Mouse (Mus musculus) cerebellum, adult 9-11 months (tissue): ENCODE results near the gene Ern1.

Experiments
- DNase-seq: peaks from one replicate; pipeline ENCODE4 v3.0.0; 2022

The Ern1 gene

GRCm38 (mm10) chr11:106387020-106387419, 100.6 kb downstream of the Ern1 start:
- DNase-seq, result no peak

GRCm38 (mm10) chr11:106386409-106386808, 101.2 kb downstream of the Ern1 start:
- DNase-seq, result no peak

GRCm38 (mm10) chr11:106383051-106383790, 104.4 kb downstream of the Ern1 start:
- no peak for DNase-seq

- no peak for DNase-seq
Measured at GRCm38 (mm10) chr11:106382424-106382823, 105.2 kb downstream of the Ern1 start.

GRCm38 (mm10) chr11:106381883-106382282, 105.8 kb downstream of the Ern1 start:
- no peak for DNase-seq

GRCm38 (mm10) chr11:106381011-106381410, 106.6 kb downstream of the Ern1 start:
- no peak for DNase-seq

- DNase-seq, result no peak
Measured at GRCm38 (mm10) chr11:106374979-106375378, 112.7 kb downstream of the Ern1 start.

- no peak for DNase-seq
Measured at GRCm38 (mm10) chr11:106374559-106374958, 113.1 kb downstream of the Ern1 start.

GRCm38 (mm10) chr11:106373998-106374397, 113.7 kb downstream of the Ern1 start:
- no peak for DNase-seq

- peak; percentile 71 for DNase-seq
Measured at GRCm38 (mm10) chr11:106366316-106366715, 121.3 kb downstream of the Ern1 start.

- no peak for DNase-seq
Measured at GRCm38 (mm10) chr11:106365366-106365765, 122.3 kb downstream of the Ern1 start, which contains the start of gene Prr29. Prr29 (plus strand) TSS chr11:106365472.

- no peak for DNase-seq
Measured at GRCm38 (mm10) chr11:106364712-106365111, 122.9 kb downstream of the Ern1 start.

GRCm38 (mm10) chr11:106359350-106359749, 128.3 kb downstream of the Ern1 start:
- no peak for DNase-seq

GRCm38 (mm10) chr11:106355382-106356128, 132.1 kb downstream of the Ern1 start:
- peak; percentile 79 for DNase-seq

- DNase-seq, result no peak
Measured at GRCm38 (mm10) chr11:106354181-106354580, 133.5 kb downstream of the Ern1 start.

- no peak for DNase-seq
Measured at GRCm38 (mm10) chr11:106353188-106353587, 134.5 kb downstream of the Ern1 start, which contains the start of gene Scn4a. Scn4a (minus strand) TSS chr11:106353288.

GRCm38 (mm10) chr11:106351941-106352340, 135.7 kb downstream of the Ern1 start:
- DNase-seq, result no peak

- DNase-seq, result no peak
Measured at GRCm38 (mm10) chr11:106351253-106351652, 136.4 kb downstream of the Ern1 start.

GRCm38 (mm10) chr11:106350853-106351252, 136.8 kb downstream of the Ern1 start:
- no peak for DNase-seq

GRCm38 (mm10) chr11:106349772-106350171, 137.9 kb downstream of the Ern1 start:
- no peak for DNase-seq

- no peak for DNase-seq
Measured at GRCm38 (mm10) chr11:106344910-106345309, 142.7 kb downstream of the Ern1 start.
